Mouse (Mus musculus): ENCODE results near the gene Bdp1. TPM values are rescaled to one million over a fixed set of nuclear protein-coding genes. Genes with fewer than 3 reads are reported as not detected.
A peak's percentile ranks its signal among the peaks of the same experiment; 100 is the strongest.

Gene Bdp1
- total and polyA plus RNA-seq, 3 experiments: 19.7 to 73.2 (median 27.2) TPM

DNA sequence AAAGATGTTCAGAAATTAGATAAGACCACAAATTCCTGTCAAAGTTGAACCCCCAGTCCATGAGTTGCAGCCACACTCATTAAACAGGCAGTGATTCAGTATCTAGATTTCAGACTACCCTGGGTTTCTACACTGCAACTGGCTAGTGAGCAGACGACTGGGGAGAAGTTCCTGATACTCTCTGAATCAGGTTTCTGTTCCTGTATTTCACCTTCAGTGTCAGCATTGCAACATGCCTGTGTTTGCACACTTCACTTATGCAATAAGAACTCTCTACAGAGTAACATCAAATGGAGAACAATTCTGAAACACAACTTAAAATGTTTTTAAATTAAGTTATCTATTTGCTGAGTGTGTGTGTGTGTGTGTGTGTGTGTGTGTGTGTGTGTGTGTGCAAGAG, 48.8 kb upstream of the Bdp1 start:
- H3K4me1 ChIP-seq (ENCODE audit: control insufficient read depth in 1 of 2, insufficient read depth in 2 of 2, low read length in 2 of 2): no peaks in the 10 kb centered on the region
- no peak for DNase-seq (ENCODE audit: low read depth, low spot score)
- H3K36me3 ChIP-seq (ENCODE audit: control insufficient read depth in 1 of 2, insufficient read depth in 2 of 2, low read length in 2 of 2): no peaks in the 10 kb centered on the region
- H3K4me3 ChIP-seq (ENCODE audit: control insufficient read depth in 1 of 2, insufficient read depth in 1 of 2, low read depth in 2 of 2, low read length in 2 of 2): no peak overlapping the region
- TF ChIP-seq MAFK (IDR thresholded peaks at IDR 0.05; ENCODE audit: borderline replicate concordance, low read depth, low read length) (no peak), SIN3A (IDR thresholded peaks at IDR 0.05; ENCODE audit: low read length) (no peak), HCFC1 (IDR thresholded peaks at IDR 0.05; ENCODE audit: low read depth, low read length) (no peak), MXI1 (IDR thresholded peaks at IDR 0.05; ENCODE audit: low read depth, low read length) (no peak), GATA1 (IDR thresholded peaks at IDR 0.05; ENCODE audit: low read depth, low read length) (no peak), RCOR1 (IDR thresholded peaks at IDR 0.05; ENCODE audit: low read depth, low read length) (no peak), USF1 (IDR thresholded peaks at IDR 0.05; ENCODE audit: low read depth, low read length) (no peak), ZKSCAN1 (IDR thresholded peaks at IDR 0.05; ENCODE audit: low read depth, low read length) (no peak)
- H3K79me2 ChIP-seq (ENCODE audit: control insufficient read depth, insufficient read depth, low read length, poor library complexity): no peaks in the 10 kb centered on the region
- H3K9me3 ChIP-seq (replicated peaks; ENCODE audit: insufficient read depth, low read length): no peaks in the 10 kb centered on the region
- H3K27me3 ChIP-seq (ENCODE audit: control insufficient read depth in 1 of 2, insufficient read depth in 2 of 2, low read length in 2 of 2): no peaks in the 10 kb centered on the region
- no peak overlapping the region for H3K9ac ChIP-seq (ENCODE audit: control insufficient read depth, low read depth, low read length, poor library complexity, severe bottlenecking)
- no peak overlapping the region for H3K27ac ChIP-seq (ENCODE audit: control insufficient read depth, low read depth, low read length)

DNA sequence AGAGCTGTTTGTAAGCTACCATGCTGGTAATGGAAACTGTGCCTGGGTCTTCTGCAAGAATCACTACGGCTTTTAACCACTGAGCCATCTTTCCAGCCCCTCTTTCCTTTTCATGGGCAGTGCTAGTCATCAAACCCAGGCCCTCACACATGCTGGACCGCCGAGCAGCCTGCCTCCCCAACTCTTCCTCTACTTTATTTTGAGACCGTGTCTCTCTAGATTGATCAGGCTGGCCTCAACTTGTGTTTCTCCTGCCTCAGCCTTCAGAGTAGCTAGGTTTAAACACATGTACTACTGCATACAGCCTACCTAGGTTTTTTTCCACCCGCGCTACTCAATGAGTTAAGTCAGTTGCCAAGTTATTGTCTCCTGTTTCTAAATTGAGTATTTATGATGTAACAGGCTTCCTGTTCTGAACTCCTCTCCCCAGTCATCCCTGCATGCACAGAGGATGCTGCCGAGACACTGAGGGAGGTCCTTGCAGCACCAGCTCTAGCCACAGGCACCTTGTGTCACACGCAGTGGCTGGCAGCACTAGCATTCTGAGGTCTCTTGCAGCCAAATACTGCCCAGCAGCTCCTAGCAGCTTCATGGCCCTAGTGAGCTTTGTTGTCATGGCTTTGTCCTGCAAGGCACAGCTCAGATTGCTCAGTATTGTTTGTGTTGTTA, 37.9 kb upstream of the Bdp1 start:
- H3K79me2 ChIP-seq (ENCODE audit: control insufficient read depth, insufficient read depth, low read length, poor library complexity): no peaks in the 10 kb centered on the region
- no peak overlapping the region for H3K9ac ChIP-seq (ENCODE audit: control insufficient read depth, low read depth, low read length, poor library complexity, severe bottlenecking)
- no peaks in the 10 kb centered on the region for H3K9me3 ChIP-seq (replicated peaks; ENCODE audit: insufficient read depth, low read length)
- H3K4me1 ChIP-seq (ENCODE audit: control insufficient read depth in 1 of 2, insufficient read depth in 2 of 2, low read length in 2 of 2): no peaks in the 10 kb centered on the region
- TF ChIP-seq KAT2A (conservative IDR thresholded peaks at IDR 0.05; ENCODE audit: low read depth, low read length) (no peak), SMC3 (IDR thresholded peaks at IDR 0.05; ENCODE audit: low read depth, low read length) (no peak), POLR2AphosphoS5 (IDR thresholded peaks at IDR 0.05; ENCODE audit: borderline replicate concordance, low read depth, low read length) (no peak), CTCF (IDR thresholded peaks at IDR 0.05 in 2 of 3, conservative IDR thresholded peaks at IDR 0.05 in 1 of 3; ENCODE audit: control insufficient read depth in 1 of 3, insufficient read depth in 1 of 3, low read depth in 2 of 3, low read length in 3 of 3, poor library complexity in 1 of 3, severe bottlenecking in 1 of 3) (no peak), ELF1 (IDR thresholded peaks at IDR 0.05; ENCODE audit: low read depth, low read length) (no peak), GABPA (IDR thresholded peaks at IDR 0.05; ENCODE audit: low read depth, low read length) (no peak)
- peaks cover 0 to 3% of the 10 kb centered on the region in 2 experiments; a peak in 2 of 4 replicates for H3K36me3 ChIP-seq (ENCODE audit: control insufficient read depth in 1 of 2, insufficient read depth in 2 of 2, low read length in 2 of 2)
- H3K4me3 ChIP-seq (ENCODE audit: control insufficient read depth in 1 of 2, insufficient read depth in 1 of 2, low read depth in 2 of 2, low read length in 2 of 2): no peak overlapping the region
- H3K27me3 ChIP-seq (ENCODE audit: control insufficient read depth in 1 of 2, insufficient read depth in 2 of 2, low read length in 2 of 2): no peaks in the 10 kb centered on the region
- H3K27ac ChIP-seq (ENCODE audit: control insufficient read depth, low read depth, low read length): no peak overlapping the region
- no peak for DNase-seq (ENCODE audit: low read depth, low spot score)

DNA sequence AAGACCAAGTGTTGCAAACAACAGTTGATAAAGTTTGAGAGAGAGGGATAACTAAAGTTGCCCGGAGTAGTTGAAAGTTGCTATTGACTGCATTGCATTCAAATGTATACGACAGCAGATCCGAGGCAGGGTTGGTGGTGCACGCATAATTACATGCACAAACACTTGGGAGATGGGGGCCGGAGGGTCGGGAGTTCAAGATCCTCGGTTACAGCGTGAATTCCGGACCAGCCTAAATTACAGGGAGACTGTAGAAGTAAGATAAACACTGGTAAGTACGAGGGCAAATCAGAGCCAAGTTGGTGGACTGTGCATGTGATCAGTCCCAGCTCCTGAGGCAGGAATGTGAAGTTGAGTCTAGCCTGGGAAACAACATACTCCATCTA, 21.4 kb upstream of the Bdp1 start:
- peaks cover 0 to 11% of the 10 kb centered on the region in 2 experiments for H3K36me3 ChIP-seq (ENCODE audit: control insufficient read depth in 1 of 2, insufficient read depth in 2 of 2, low read length in 2 of 2)
- no peak for DNase-seq (ENCODE audit: low read depth, low spot score)
- H3K79me2 ChIP-seq (ENCODE audit: control insufficient read depth, insufficient read depth, low read length, poor library complexity): peaks cover 18% of the 10 kb centered on the region
- no peak overlapping the region for H3K27ac ChIP-seq (ENCODE audit: control insufficient read depth, low read depth, low read length)
- H3K27me3 ChIP-seq (ENCODE audit: control insufficient read depth in 1 of 2, insufficient read depth in 2 of 2, low read length in 2 of 2): no peaks in the 10 kb centered on the region
- peak overlapping the region; percentile 95 for H3K9ac ChIP-seq (ENCODE audit: control insufficient read depth, low read depth, low read length, poor library complexity, severe bottlenecking)
- peaks cover 0 to 7% of the 10 kb centered on the region in 2 experiments; a peak in 3 of 4 replicates for H3K4me1 ChIP-seq (ENCODE audit: control insufficient read depth in 1 of 2, insufficient read depth in 2 of 2, low read length in 2 of 2)
- H3K9me3 ChIP-seq (replicated peaks; ENCODE audit: insufficient read depth, low read length): no peaks in the 10 kb centered on the region
- TF ChIP-seq MAX (IDR thresholded peaks at IDR 0.05; ENCODE audit: low read length) (0 out of 2 replicates have a peak, but pooled peaks have one; percentile 2), POLR2A (IDR thresholded peaks at IDR 0.05; ENCODE audit: control insufficient read depth in 1 of 2, insufficient read depth in 1 of 2, low read depth in 1 of 2, low read length in 2 of 2, poor library complexity in 1 of 2) (no peak), MYC (IDR thresholded peaks at IDR 0.05; ENCODE audit: low read depth, low read length) (no peak)
- peak overlapping the region; percentile 92 to 98 for H3K4me3 ChIP-seq (ENCODE audit: control insufficient read depth in 1 of 2, insufficient read depth in 1 of 2, low read depth in 2 of 2, low read length in 2 of 2)
